Mouse (Mus musculus) CD8-positive naive resting alpha-beta T cell, adult 57 days (primary cell): Measurements from ENCODE around the gene Rras2. TPM values are rescaled to one million over a fixed set of nuclear protein-coding genes. Genes with fewer than 3 reads are reported as not detected.

Experiments
- total RNA-seq: library from RNA; stranded (reverse); gene quantifications from one replicate; pipeline ENCODE4 v1.2.4, GENCODE M21; 2023

The Rras2 gene
- total RNA-seq: 124 TPM

GRCm38 (mm10) chr7:114117444-114117905, at the start of gene Rras2:
TSS of gene Rras2 (minus strand) at chr7:114117781.

Other genes with a start within 250 kb of the Rras2 start
- 65.9 TPM for gene Copb1, start 136.9 kb upstream of the Rras2 start, total RNA-seq
- gene Psma1, start 158.3 kb upstream of the Rras2 start, total RNA-seq: 68.6 TPM